Mouse (Mus musculus) left cerebral cortex, adult 8-10 months (tissue): ENCODE measurements around the gene Fto. TPM values are rescaled to one million over a fixed set of nuclear protein-coding genes. Genes with fewer than 3 reads are reported as not detected.
A peak's percentile ranks its signal among the peaks of the same experiment; 100 is the strongest.

Experiments
- DNase-seq, 2 experiments: peaks; one replicate each; pipeline ENCODE4 v3.0.0; 2022; ENCODE audit warnings: low spot score in 2 of 2
- total RNA-seq, 4 experiments: library from RNA; stranded (reverse); gene quantifications; 2 replicates each; pipeline ENCODE4 v1.2.4; 2022

Gene Fto
- total RNA-seq = 100 to 1,000 TPM; 155 to 180 (median 173) TPM

DNA sequence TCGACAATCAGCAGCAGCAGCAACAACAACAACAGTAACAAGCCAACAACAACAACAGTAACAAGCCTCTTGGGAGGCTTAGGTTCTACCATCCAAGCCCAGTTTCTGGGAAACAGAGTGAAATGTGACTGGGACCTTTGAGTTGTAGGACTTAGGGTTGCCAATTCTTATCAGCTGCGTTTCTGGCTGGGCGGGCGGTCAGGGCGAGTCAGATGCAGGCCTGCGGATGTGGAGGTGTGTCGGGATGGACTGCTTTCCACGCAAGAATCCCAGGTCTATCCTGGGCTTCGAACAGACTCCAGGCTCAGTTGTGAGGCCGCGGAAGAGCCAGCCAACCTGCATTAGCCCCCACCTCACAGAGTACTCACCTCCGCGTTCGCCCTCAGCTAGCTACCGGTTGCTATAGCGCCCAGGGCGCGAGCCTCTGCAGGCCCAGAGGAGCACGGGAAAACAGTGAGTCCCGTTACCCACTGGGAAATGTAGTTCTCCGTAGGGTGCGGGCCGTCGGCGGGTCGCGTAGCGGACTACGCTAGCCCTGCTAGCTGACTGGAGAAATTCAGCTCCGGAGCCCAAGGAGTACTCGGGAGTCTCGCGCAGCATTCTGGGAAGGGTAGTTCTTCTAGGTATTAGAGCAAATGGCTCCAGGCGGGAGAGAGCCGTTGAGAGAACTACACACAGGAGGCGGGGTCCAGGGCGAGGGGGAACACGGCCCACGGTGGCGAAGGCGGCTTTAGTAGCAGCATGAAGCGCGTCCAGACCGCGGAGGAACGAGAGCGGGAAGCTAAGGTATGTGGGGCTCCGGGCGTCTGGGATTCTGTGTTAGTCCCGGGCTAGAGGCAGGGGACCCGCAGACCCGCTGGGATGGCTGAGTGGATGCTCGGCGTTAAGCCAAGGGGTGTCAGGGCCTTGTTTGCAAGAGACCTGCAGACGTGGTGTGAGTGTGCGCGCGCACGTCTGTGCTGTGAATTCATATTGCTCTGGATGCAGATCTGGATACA is at the start of gene Fto, which contains the start of gene Rpgrip1l:
TSS of gene Fto (plus strand) at position 691 of the 998 bp plus-strand sequence.
TSS of gene Rpgrip1l (minus strand) at position 428 of the 998 bp plus-strand sequence.
- DNase-seq = peak; percentile 91 to 98

- no peak for DNase-seq
These were observed 49.4 kb upstream of the Fto start for GRCm38 (mm10) chr8:91263939-91264338.

- DNase-seq = no peak
These were observed 48.8 kb upstream of the Fto start for GRCm38 (mm10) chr8:91264564-91264963.

GRCm38 (mm10) chr8:91269374-91269958 is 43.9 kb upstream of the Fto start:
- no peak for DNase-seq

GRCm38 (mm10) chr8:91273493-91273892 is 39.8 kb upstream of the Fto start:
- no peak for DNase-seq

- DNase-seq = no peak
These were observed 37.0 kb upstream of the Fto start for GRCm38 (mm10) chr8:91276337-91276736.

GRCm38 (mm10) chr8:91278060-91278459 is 35.3 kb upstream of the Fto start:
- DNase-seq = no peak

GRCm38 (mm10) chr8:91280467-91281212 is 32.7 kb upstream of the Fto start:
- no peak for DNase-seq

DNA sequence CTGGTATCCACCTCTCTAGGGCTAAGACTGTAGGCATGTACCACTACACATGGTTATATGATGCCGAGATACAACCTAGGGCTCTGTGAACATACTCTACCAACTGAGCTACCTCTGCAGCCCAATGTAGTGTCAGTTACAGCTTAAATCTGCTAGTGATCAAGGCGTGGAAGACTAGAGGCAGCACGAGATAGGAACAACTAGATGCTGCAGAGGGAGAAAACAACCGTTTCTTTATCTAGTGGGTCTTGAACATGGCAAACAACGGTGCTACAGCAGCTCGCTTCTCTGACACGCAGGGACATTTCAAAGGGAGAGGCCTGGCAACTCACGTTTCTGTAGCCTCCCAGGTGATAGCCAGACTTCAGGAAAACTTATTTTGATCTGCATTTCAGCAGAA is 31.8 kb upstream of the Fto start:
- no peak for DNase-seq

DNA sequence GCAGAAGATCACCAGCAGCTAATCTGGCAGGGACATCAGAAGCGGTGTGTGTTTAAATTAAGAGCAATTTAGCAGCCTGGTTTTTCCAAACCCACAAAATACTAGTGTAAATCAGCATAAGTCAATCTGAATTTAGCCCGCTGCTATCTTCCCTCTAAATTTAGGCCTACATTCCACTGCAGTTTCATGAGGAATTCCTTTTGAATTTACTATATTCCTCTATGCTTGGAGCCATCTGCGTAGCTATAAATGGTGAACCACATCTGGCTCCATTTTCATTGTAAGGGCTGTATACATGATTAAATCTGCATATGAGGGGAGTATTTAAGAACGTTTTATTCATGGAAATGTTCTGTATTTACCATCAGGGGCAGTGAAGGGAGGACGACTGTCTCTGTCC is 30.7 kb upstream of the Fto start:
- DNase-seq = no peak

- no peak for DNase-seq
These were observed 29.5 kb upstream of the Fto start for GRCm38 (mm10) chr8:91283815-91284214.

- no peak for DNase-seq
These were observed 27.1 kb upstream of the Fto start for GRCm38 (mm10) chr8:91286237-91286636.

DNA sequence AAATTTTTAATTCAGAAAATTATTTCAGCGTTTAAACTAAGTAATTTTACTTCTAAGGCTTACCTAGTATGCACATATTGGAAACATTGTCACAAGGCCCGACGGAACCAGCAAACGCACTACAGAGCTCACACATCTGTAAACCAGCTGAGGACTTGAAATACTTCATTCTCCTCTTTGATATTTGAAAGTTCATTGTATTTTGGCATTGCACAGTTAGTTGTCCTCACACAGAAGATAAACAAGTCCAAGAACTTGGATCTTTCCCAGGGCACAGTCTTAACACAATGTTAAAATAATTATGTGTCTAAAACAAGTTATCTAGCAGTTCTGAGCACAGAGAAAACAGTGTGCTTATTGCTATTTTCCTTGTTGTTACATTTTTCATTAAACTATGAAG is 22.7 kb upstream of the Fto start:
- no peak for DNase-seq

GRCm38 (mm10) chr8:91295786-91296185 is 17.5 kb upstream of the Fto start:
- DNase-seq = no peak

DNA sequence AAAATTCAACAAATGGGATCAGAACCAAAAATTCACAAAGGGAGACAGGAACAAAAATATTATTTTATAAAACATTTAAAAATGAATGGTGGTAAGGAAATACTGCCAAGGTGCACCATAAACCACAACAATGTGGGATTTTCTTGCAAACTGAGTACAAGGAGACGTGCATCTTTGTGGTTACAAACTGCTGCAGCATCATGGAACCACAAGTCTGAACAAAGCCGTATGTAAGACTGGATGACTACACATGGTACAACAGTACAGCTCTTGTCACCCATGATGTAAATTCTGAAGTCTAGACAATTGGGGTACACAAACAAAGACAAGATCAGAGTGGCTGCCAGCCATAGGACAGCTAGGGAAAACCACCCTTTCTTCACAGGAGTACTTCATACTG is 14.7 kb upstream of the Fto start:
- no peak for DNase-seq

- no peak for DNase-seq
These were observed 8.6 kb upstream of the Fto start for GRCm38 (mm10) chr8:91304481-91305386.

DNA sequence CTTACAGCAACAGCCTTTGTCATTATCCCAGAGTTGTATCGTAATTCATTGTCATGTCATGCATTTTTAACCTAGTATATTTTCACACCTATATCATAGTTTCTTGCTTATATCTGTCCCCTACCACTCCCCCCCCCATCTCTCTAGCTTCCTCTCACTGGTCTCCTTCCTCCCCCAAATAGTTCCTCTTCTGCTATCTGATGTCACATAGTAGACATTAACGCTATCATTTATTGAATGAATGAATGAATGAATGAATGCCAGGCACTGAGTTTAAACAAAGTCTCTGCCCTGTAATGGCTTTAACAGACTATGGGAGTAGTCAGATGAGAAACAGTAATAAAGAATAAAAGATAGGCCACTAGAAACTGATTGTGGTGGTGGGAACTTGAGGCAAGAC is 983 bp upstream of the Fto start:
- no peak for DNase-seq

DNA sequence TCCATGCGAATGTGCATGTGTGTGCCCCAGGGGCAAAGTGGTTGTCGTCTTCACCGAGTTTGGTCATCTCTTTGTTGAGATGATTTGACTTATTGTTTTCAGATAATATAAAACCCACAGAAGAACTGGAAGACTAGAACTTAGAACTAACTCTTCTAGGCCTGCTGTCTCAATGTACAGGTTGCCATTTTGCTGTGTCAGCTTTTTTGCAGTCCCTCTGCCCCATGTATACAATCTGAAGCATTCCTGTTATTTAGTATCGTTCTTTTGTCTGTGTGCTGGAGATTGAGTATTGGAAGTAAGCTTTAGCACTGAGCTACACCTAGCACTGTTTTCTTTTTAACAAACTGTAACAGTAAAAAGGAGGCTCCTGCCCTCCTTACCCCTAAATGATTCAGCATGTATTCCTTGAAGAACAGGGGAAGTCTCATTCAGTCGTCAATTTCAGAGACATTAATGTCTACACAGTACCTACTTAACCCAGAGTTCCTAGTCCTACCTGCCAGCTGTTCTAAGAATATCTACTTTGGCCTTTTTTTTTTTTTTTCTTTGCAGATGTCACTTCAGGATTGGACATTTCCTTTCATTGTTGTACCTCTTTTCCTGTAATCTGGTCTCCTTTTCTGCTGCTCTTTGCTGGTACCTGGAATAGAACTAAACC is 4.4 kb downstream of the Fto start:
- no peak for DNase-seq

- no peak for DNase-seq
These were observed 5.8 kb downstream of the Fto start for GRCm38 (mm10) chr8:91318938-91319729.
